Mouse (Mus musculus) midbrain, embryonic 13.5 days (tissue): ENCODE measurements around the gene Tunar. TPM values are rescaled to one million over a fixed set of nuclear protein-coding genes. Genes with fewer than 3 reads are reported as not detected.
A peak's percentile ranks its signal among the peaks of the same experiment; 100 is the strongest.

Experiments
- ATAC-seq: fragments of 200-750 bp; cut with Nextera tagmentation; 2 replicates; pipeline ENCODE4 v1.8.0; 2017; ENCODE audit warnings: mild to moderate bottlenecking, moderate TSS enrichment, moderate library complexity
- H3K27ac ChIP-seq: fragments of 300-500 bp; sonication (generic); 2 replicates; pipeline ENCODE4 v1.5.1; 2015; ENCODE audit warnings: inconsistent platforms, mild to moderate bottlenecking, moderate library complexity
- H3K27me3 ChIP-seq: fragments of 300-500 bp; sonication (generic); 2 replicates; pipeline ENCODE4 v1.6.1; 2015; ENCODE audit warnings: mild to moderate bottlenecking, inconsistent platforms
- H3K36me3 ChIP-seq: fragments of 300-500 bp; sonication (generic); 2 replicates; pipeline ENCODE4 v1.6.1; 2015; ENCODE audit warnings: mild to moderate bottlenecking, inconsistent platforms
- H3K4me1 ChIP-seq: fragments of 300-500 bp; sonication (generic); replicated peaks from 2 replicates; pipeline ENCODE4 v1.6.1; 2015; ENCODE audit warnings: inconsistent platforms
- H3K4me2 ChIP-seq: fragments of 300-500 bp; sonication (generic); replicated peaks from 2 replicates; pipeline ENCODE4 v1.6.1; 2015; ENCODE audit warnings: moderate library complexity, mild to moderate bottlenecking, inconsistent platforms
- H3K4me3 ChIP-seq: fragments of 300-500 bp; sonication (generic); replicated peaks from 2 replicates; pipeline ENCODE4 v1.5.1; 2015; ENCODE audit warnings: mild to moderate bottlenecking, inconsistent platforms
- H3K9ac ChIP-seq: fragments of 300-500 bp; sonication (generic); replicated peaks from 2 replicates; pipeline ENCODE4 v1.6.1; 2015; ENCODE audit warnings: mild to moderate bottlenecking, inconsistent platforms
- H3K9me3 ChIP-seq: fragments of 300-500 bp; sonication (generic); 2 replicates; pipeline ENCODE4 v1.6.1; 2016; ENCODE audit warnings: mild to moderate bottlenecking, inconsistent platforms
- WGBS: fragments of 180-500 bp; shearing (Covaris S2); methylation state at CpG from one replicate; pipeline ENCODE4 v1.1.7; 2015; 5-methylcytosine and 5-hydroxymethylcytosine counted together
- polyA plus RNA-seq: library from polyadenylated mRNA; unstranded; fragments of >200 nt; fragmentation: Nextera tagmentation; extraction: Ambion mirVana; gene quantifications from 2 replicates; pipeline ENCODE4 v1.2.1, GENCODE M21; 2015

The Tunar gene
- polyA plus RNA-seq, 1 experiment from 2014 or later, result 6.8 TPM

GRCm38 (mm10) chr12:105406008-105406407, 72.3 kb downstream of the Tunar start:
- Histone ChIP-seq H3K27me3 (no peaks in the 10 kb centered on the region), H3K4me1 (0 out of 2 replicates have a peak, but pooled peaks cover 4% of the 10 kb centered on the region), H3K9me3 (no peaks in the 10 kb centered on the region), H3K4me2 (no peak overlapping the region), H3K36me3 (no peaks in the 10 kb centered on the region), H3K4me3 (no peak overlapping the region), H3K9ac (no peak overlapping the region), H3K27ac (no peak overlapping the region)
- 69% methylated on average over 6 of the region's 6 CpGs for WGBS
- no peak for ATAC-seq

GRCm38 (mm10) chr12:105413909-105414308, 80.2 kb downstream of the Tunar start:
- no peaks in the 10 kb centered on the region for H3K36me3 ChIP-seq
- H3K4me1 ChIP-seq, result peaks cover 8% of the 10 kb centered on the region; the same call in 1 of the 2 replicates
- H3K9ac ChIP-seq, result no peak overlapping the region
- 76% methylated on average over 8 of the region's 8 CpGs for WGBS
- H3K27ac ChIP-seq, result peak overlapping the region; percentile 30; the same call in 1 of the 2 replicates
- ATAC-seq, result no peak
- no peak overlapping the region for H3K4me3 ChIP-seq
- H3K9me3 ChIP-seq, result no peaks in the 10 kb centered on the region
- H3K27me3 ChIP-seq, result no peaks in the 10 kb centered on the region; the same call in 1 of the 2 replicates
- H3K4me2 ChIP-seq, result no peak overlapping the region

GRCm38 (mm10) chr12:105420476-105420875, 86.8 kb downstream of the Tunar start:
- no peaks in the 10 kb centered on the region for H3K27me3 ChIP-seq
- no peak overlapping the region for H3K4me3 ChIP-seq
- 0 out of 2 replicates have a peak, but pooled peaks cover 3% of the 10 kb centered on the region for H3K4me1 ChIP-seq
- H3K27ac ChIP-seq, result no peak overlapping the region
- no peak for ATAC-seq
- H3K4me2 ChIP-seq, result no peak overlapping the region
- 52% methylated on average over 6 of the region's 6 CpGs for WGBS
- no peaks in the 10 kb centered on the region for H3K9me3 ChIP-seq
- no peaks in the 10 kb centered on the region for H3K36me3 ChIP-seq
- no peak overlapping the region for H3K9ac ChIP-seq

GRCm38 (mm10) chr12:105426541-105426940, 92.9 kb downstream of the Tunar start:
- Histone ChIP-seq H3K4me1 (0 out of 2 replicates have a peak, but pooled peaks cover 3% of the 10 kb centered on the region), H3K36me3 (no peaks in the 10 kb centered on the region), H3K4me2 (no peak overlapping the region), H3K9me3 (no peaks in the 10 kb centered on the region), H3K4me3 (no peak overlapping the region), H3K27me3 (no peaks in the 10 kb centered on the region), H3K27ac (no peak overlapping the region), H3K9ac (no peak overlapping the region)
- no peak for ATAC-seq
- 79% methylated on average over 7 of the region's 7 CpGs for WGBS

- H3K9ac ChIP-seq, result no peak overlapping the region
- no peaks in the 10 kb centered on the region for H3K9me3 ChIP-seq
- no peak overlapping the region for H3K4me3 ChIP-seq
- H3K36me3 ChIP-seq, result no peaks in the 10 kb centered on the region
- peak; percentile 87 for ATAC-seq
- no peaks in the 10 kb centered on the region for H3K27me3 ChIP-seq
- H3K4me2 ChIP-seq, result no peak overlapping the region
- H3K27ac ChIP-seq, result no peak overlapping the region
- H3K4me1 ChIP-seq, result 0 out of 2 replicates have a peak, but pooled peaks cover 3% of the 10 kb centered on the region
- 29% methylated on average over 10 of the region's 10 CpGs for WGBS
Measured at GRCm38 (mm10) chr12:105427039-105427757, 93.5 kb downstream of the Tunar start.

- H3K9me3 ChIP-seq, result no peaks in the 10 kb centered on the region
- ATAC-seq, result no peak
- no peak overlapping the region for H3K4me3 ChIP-seq
- 59% methylated on average over 3 of the region's 3 CpGs for WGBS
- no peak overlapping the region for H3K9ac ChIP-seq
- H3K4me2 ChIP-seq, result no peak overlapping the region
- H3K36me3 ChIP-seq, result no peaks in the 10 kb centered on the region
- no peak overlapping the region for H3K27ac ChIP-seq
- no peaks in the 10 kb centered on the region for H3K27me3 ChIP-seq
- 0 out of 2 replicates have a peak, but pooled peaks cover 3% of the 10 kb centered on the region for H3K4me1 ChIP-seq
Measured at GRCm38 (mm10) chr12:105431872-105432271, 98.2 kb downstream of the Tunar start.

- 70% methylated on average over 3 of the region's 3 CpGs for WGBS
- H3K27me3 ChIP-seq, result no peaks in the 10 kb centered on the region
- ATAC-seq, result no peak
- no peak overlapping the region for H3K27ac ChIP-seq
- no peaks in the 10 kb centered on the region for H3K9me3 ChIP-seq
- H3K4me1 ChIP-seq, result no peaks in the 10 kb centered on the region
- H3K4me3 ChIP-seq, result no peak overlapping the region
- no peaks in the 10 kb centered on the region for H3K36me3 ChIP-seq
- no peak overlapping the region for H3K9ac ChIP-seq
- H3K4me2 ChIP-seq, result no peak overlapping the region
Measured at GRCm38 (mm10) chr12:105432807-105433206, 99.1 kb downstream of the Tunar start.

Other genes with a start within 250 kb of the Tunar start
- not detected in 2 replicates for gene Tcl1b2, start 187.9 kb upstream of the Tunar start, polyA plus RNA-seq
- not detected in 2 replicates for gene Tcl1b1, start 174.2 kb upstream of the Tunar start, polyA plus RNA-seq
- not detected in 2 replicates for gene Tcl1b5, start 157.5 kb upstream of the Tunar start, polyA plus RNA-seq
- not detected in 2 replicates for gene Tcl1b3, start 142.8 kb upstream of the Tunar start, polyA plus RNA-seq
- gene Tcl1b4, start 131.9 kb upstream of the Tunar start, polyA plus RNA-seq, result not detected in 2 replicates
- gene Tcl1, start 111.1 kb upstream of the Tunar start, polyA plus RNA-seq, result not detected in 2 replicates
- 12.6 and 13.2 TPM in 2 replicates for gene D430019H16Rik, start 120.0 kb downstream of the Tunar start, polyA plus RNA-seq
- 0.53 and 0.77 TPM in 2 replicates for gene Bdkrb2, start 229.4 kb downstream of the Tunar start, polyA plus RNA-seq